Mouse (Mus musculus): ENCODE measurements around the gene Gemin8.

GRCm38 (mm10) chrX:166162773-166163172 lies 7.5 kb upstream of the Gemin8 start:
- TF ChIP-seq POLR2A (IDR thresholded peaks at IDR 0.05; ENCODE audit: borderline replicate concordance, low read depth, low read length) (no peak), CTCF (IDR thresholded peaks at IDR 0.05; ENCODE audit: low read depth, low read length) (no peak)

Measured in bone marrow macrophage, adult 2 months (primary cell).